Mouse (Mus musculus) lung, postnatal 36 days (tissue): ENCODE results near the gene Lingo4.

ENCODE experiments used
- DNase-seq: peaks from one replicate; pipeline ENCODE4 v3.0.0; 2022; ENCODE audit warnings: mixed read lengths

The Lingo4 gene

GRCm38 (mm10) chr3:94398217-94398616 lies at the start of gene Lingo4:
Gene Lingo4, plus strand, starts transcription at chr3:94398517.
- no peak for DNase-seq

GRCm38 (mm10) chr3:94360812-94361211 lies 37.5 kb upstream of the Lingo4 start:
- DNase-seq = peak; percentile 63

GRCm38 (mm10) chr3:94362138-94362537 lies 36.2 kb upstream of the Lingo4 start, which contains the start of gene C2cd4d:
Gene C2cd4d, plus strand, starts transcription at chr3:94362438.
- DNase-seq = no peak

- peak; percentile 17 for DNase-seq
Observed at GRCm38 (mm10) chr3:94363291-94364153, 34.8 kb upstream of the Lingo4 start.

GRCm38 (mm10) chr3:94364154-94364526 lies 34.2 kb upstream of the Lingo4 start:
- no peak for DNase-seq

GRCm38 (mm10) chr3:94366761-94367160 lies 31.6 kb upstream of the Lingo4 start:
- DNase-seq = peak; percentile 84

GRCm38 (mm10) chr3:94367511-94367910 lies 30.8 kb upstream of the Lingo4 start:
- DNase-seq = no peak

GRCm38 (mm10) chr3:94368631-94369030 lies 29.7 kb upstream of the Lingo4 start:
- no peak for DNase-seq

- DNase-seq = no peak
Observed at GRCm38 (mm10) chr3:94369709-94370108, 28.6 kb upstream of the Lingo4 start.

- peak; percentile 93 for DNase-seq
Observed at GRCm38 (mm10) chr3:94371637-94372036, 26.7 kb upstream of the Lingo4 start.

GRCm38 (mm10) chr3:94372038-94372437 lies 26.3 kb upstream of the Lingo4 start:
- DNase-seq = no peak

- DNase-seq = peak; percentile 60
Observed at GRCm38 (mm10) chr3:94372641-94373040, 25.7 kb upstream of the Lingo4 start, which contains the start of gene Rorc. Gene Rorc, plus strand, starts transcription at chr3:94372794.

GRCm38 (mm10) chr3:94373090-94373489 lies 25.2 kb upstream of the Lingo4 start:
- peak; percentile 35 for DNase-seq

GRCm38 (mm10) chr3:94373597-94374011 lies 24.7 kb upstream of the Lingo4 start:
- peak; percentile 45 for DNase-seq

GRCm38 (mm10) chr3:94374636-94375035 lies 23.7 kb upstream of the Lingo4 start:
- no peak for DNase-seq

GRCm38 (mm10) chr3:94375146-94375545 lies 23.2 kb upstream of the Lingo4 start:
- no peak for DNase-seq

- DNase-seq = no peak
Observed at GRCm38 (mm10) chr3:94375861-94376260, 22.5 kb upstream of the Lingo4 start.

GRCm38 (mm10) chr3:94377028-94377923 lies 21.0 kb upstream of the Lingo4 start:
- DNase-seq = no peak

GRCm38 (mm10) chr3:94379831-94380510 lies 18.3 kb upstream of the Lingo4 start:
- DNase-seq = no peak

- no peak for DNase-seq
Observed at GRCm38 (mm10) chr3:94382308-94382707, 16.0 kb upstream of the Lingo4 start.

- no peak for DNase-seq
Observed at GRCm38 (mm10) chr3:94383476-94383875, 14.8 kb upstream of the Lingo4 start.

- DNase-seq = no peak
Observed at GRCm38 (mm10) chr3:94386671-94387070, 11.6 kb upstream of the Lingo4 start.

- DNase-seq = no peak
Observed at GRCm38 (mm10) chr3:94387391-94387790, 10.9 kb upstream of the Lingo4 start.
